Mouse (Mus musculus) midbrain, postnatal 0 days (tissue): ENCODE measurements at regions not wholly inside any gene's neighbourhood (a gene's known extent, or its start where the extent isn't known, plus 50 kb on each side); places are given as distances from the start of the nearest gene placed in this dataset.
"Not testable (repeated sequence)": the region's sequence is repeated elsewhere in the genome, so short reads cannot be mapped to it uniquely, and the experiment has no call there.

ENCODE experiments used
- ATAC-seq: fragments of 200-750 bp; cut with Nextera tagmentation; 2 replicates; pipeline ENCODE4 v1.8.0; 2017; ENCODE audit warnings: moderate number of reproducible peaks, mild to moderate bottlenecking, moderate TSS enrichment, moderate library complexity; ENCODE audit not compliant: low FRiP score
- DNase-seq: peaks from one replicate; pipeline ENCODE4 v3.0.0-alpha.2; 2015; ENCODE audit warnings: low spot score
- H3K27ac ChIP-seq: fragments of 300-500 bp; sonication (generic); 2 replicates; pipeline ENCODE4 v1.5.1; 2014; ENCODE audit warnings: low read depth, mild to moderate bottlenecking, low read length, mixed read lengths
- H3K27me3 ChIP-seq: fragments of 300-500 bp; sonication (generic); 2 replicates; pipeline ENCODE4 v1.6.1; 2014; ENCODE audit warnings: low read length, control low read depth, mixed read lengths; ENCODE audit not compliant: insufficient read depth
- H3K36me3 ChIP-seq: fragments of 300-500 bp; sonication (generic); 2 replicates; pipeline ENCODE4 v1.6.1; 2014; ENCODE audit warnings: low read length, control low read depth, mixed read lengths; ENCODE audit not compliant: insufficient read depth
- H3K4me1 ChIP-seq: fragments of 300-500 bp; sonication (generic); 2 replicates; pipeline ENCODE4 v1.6.1; 2014; ENCODE audit warnings: mild to moderate bottlenecking, control low read depth, antibody characterized with exemption, low read length, mixed read lengths; ENCODE audit not compliant: insufficient read depth
- H3K4me2 ChIP-seq: fragments of 300-500 bp; sonication (generic); 2 replicates; pipeline ENCODE4 v1.6.1; 2014; ENCODE audit warnings: low read depth, mild to moderate bottlenecking, low read length, mixed read lengths; ENCODE audit not compliant: poor library complexity, severe bottlenecking
- H3K4me3 ChIP-seq: fragments of 300-500 bp; sonication (generic); 2 replicates; pipeline ENCODE4 v1.5.1; 2014; ENCODE audit warnings: low read depth, mild to moderate bottlenecking, low read length, moderate library complexity
- H3K9ac ChIP-seq: fragments of 300-500 bp; sonication (generic); replicated peaks from 2 replicates; pipeline ENCODE4 v1.6.1; 2014; ENCODE audit warnings: mild to moderate bottlenecking, low read length, moderate library complexity, mixed read lengths; ENCODE audit not compliant: poor library complexity, severe bottlenecking
- H3K9me3 ChIP-seq: fragments of 300-500 bp; sonication (generic); 2 replicates; pipeline ENCODE4 v1.6.1; 2016; ENCODE audit warnings: low read length, control low read depth
- CTCF ChIP-seq: IDR thresholded peaks from 2 replicates; pipeline ENCODE4 v1.5.1; 2016; ENCODE audit warnings: antibody characterized with exemption, mild to moderate bottlenecking
- WGBS: fragments of 180-500 bp; shearing (Covaris S2); extraction: QIAGEN DNeasy Blood & Tissue Kit; methylation state at CpG from one replicate; pipeline ENCODE4 v1.1.7; 2014; 5-methylcytosine and 5-hydroxymethylcytosine counted together

GRCm38 (mm10) chr14:9400861-9401260, 734.8 kb upstream of the 4930452B06Rik start:
- H3K27ac ChIP-seq, result no peak overlapping the region
- TF ChIP-seq CTCF, result no peak
- WGBS, result 94% methylated on average over 1 of the region's 1 CpGs
- H3K4me2 ChIP-seq, result no peak overlapping the region
- H3K9me3 ChIP-seq, result no peaks in the 10 kb centered on the region
- H3K4me1 ChIP-seq, result no peaks in the 10 kb centered on the region
- no peaks in the 10 kb centered on the region for H3K36me3 ChIP-seq
- H3K9ac ChIP-seq, result no peak overlapping the region
- no peaks in the 10 kb centered on the region for H3K27me3 ChIP-seq
- no peak for DNase-seq
- H3K4me3 ChIP-seq, result no peak overlapping the region
- ATAC-seq, result no peak

- Histone ChIP-seq H3K9me3 (no peaks in the 10 kb centered on the region), H3K4me3 (no peak overlapping the region), H3K4me1 (no peaks in the 10 kb centered on the region), H3K36me3 (no peaks in the 10 kb centered on the region), H3K9ac (no peak overlapping the region), H3K4me2 (no peak overlapping the region), H3K27ac (no peak overlapping the region), H3K27me3 (no peaks in the 10 kb centered on the region)
- DNase-seq (peak; percentile 76), ATAC-seq (no peak)
- 18% methylated on average over 4 of the region's 4 CpGs for WGBS
- TF ChIP-seq CTCF, result peak; percentile 97
These were observed 727.3 kb upstream of the 4930452B06Rik start for GRCm38 (mm10) chr14:9393271-9393771.

GRCm38 (mm10) chr14:9389878-9390536, 724.0 kb upstream of the 4930452B06Rik start:
- H3K4me1 ChIP-seq, DNase-seq, H3K4me3 ChIP-seq, H3K27me3 ChIP-seq, H3K36me3 ChIP-seq, H3K9ac ChIP-seq, H3K4me2 ChIP-seq, H3K9me3 ChIP-seq, H3K27ac ChIP-seq, ATAC-seq: not testable (repeated sequence)
- 99% methylated on average over 5 of the region's 5 CpGs for WGBS

- H3K4me1 ChIP-seq, result no peaks in the 10 kb centered on the region
- H3K27ac ChIP-seq, result no peak overlapping the region
- H3K9ac ChIP-seq, result no peak overlapping the region
- DNase-seq (no peak), ATAC-seq (no peak)
- WGBS, result 66% methylated on average over 7 of the region's 7 CpGs
- TF ChIP-seq CTCF, result no peak
- no peak overlapping the region for H3K4me3 ChIP-seq
- no peak overlapping the region for H3K4me2 ChIP-seq
- no peaks in the 10 kb centered on the region for H3K27me3 ChIP-seq
- H3K36me3 ChIP-seq, result no peaks in the 10 kb centered on the region
- H3K9me3 ChIP-seq, result no peaks in the 10 kb centered on the region
These were observed 723.1 kb upstream of the 4930452B06Rik start for GRCm38 (mm10) chr14:9389180-9389579.
